In the genomic region with DNA sequence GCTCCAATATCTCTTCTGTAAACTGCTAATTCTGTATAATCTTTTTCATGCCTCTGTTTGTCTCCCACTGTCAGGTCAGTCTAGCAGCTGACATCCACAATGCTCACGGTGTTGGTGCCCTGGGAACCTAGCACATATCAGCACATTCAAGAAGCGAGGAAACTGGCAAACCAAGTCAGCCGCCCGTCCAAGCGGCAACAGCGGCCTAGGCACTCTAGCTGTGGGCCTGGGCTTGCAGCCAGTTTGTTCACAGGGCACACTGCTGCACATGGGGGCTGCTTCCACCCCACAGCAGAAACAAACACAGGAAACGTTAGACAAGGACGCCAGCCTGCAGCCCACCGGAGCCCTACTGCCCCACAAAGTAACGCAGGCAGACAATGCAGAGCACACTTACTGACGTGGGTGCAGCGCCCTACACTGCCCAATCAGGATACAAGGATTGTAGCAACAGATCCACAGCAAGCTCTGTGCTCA, we compare ENCODE assay signal across 9 mouse cellular contexts. TPM values are rescaled to one million over a fixed set of nuclear protein-coding genes. Genes with fewer than 3 reads are reported as not detected.
DNase-seq lines count a peak whose midpoint lies in the region; ATAC-seq and TF ChIP-seq lines count a peak whose summit lies in the region.
"Had no signal": no experiment of that assay in that cellular context is flagged by ENCODE, and none has a peak within 500 bp of the region (broad histone marks: within the 10 kb centered on the region; RNA-seq: fewer than 3 reads in every experiment).

No protein-coding gene starts in this region.

- WGBS in lung, embryonic 14.5 days: 52% methylated on average over 12 of the region's 12 CpGs
- 40% methylated on average over 12 of the region's 12 CpGs for WGBS in lung, adult 2 months

- DNase-seq in lung, embryonic 14.5 days: peak; percentile 58
- DNase-seq in lung, adult 2 months: no peak
- peak; percentile 46 for DNase-seq in kidney, adult 9 months
- no peak for DNase-seq in embryo, embryonic 11 days
- DNase-seq in left cerebral cortex, adult 8-10 months (ENCODE audit: low spot score in 2 of 2): no peak

- peak overlapping the region; percentile 46; the same call in 1 of the 2 replicates for H3K27ac ChIP-seq in lung, embryonic 14.5 days (ENCODE audit: low read depth)
- H3K27ac ChIP-seq: heart, adult 2 months had no signal

- H3K36me3 ChIP-seq in lung, embryonic 14.5 days (ENCODE audit: insufficient read depth): peaks cover 17% of the 10 kb centered on the region
- peaks cover 76% of the 10 kb centered on the region for H3K36me3 ChIP-seq in erythroblast, embryonic 14.5 days (ENCODE audit: control insufficient read depth)

- ATAC-seq in lung, embryonic 14.5 days (ENCODE audit: insufficient read depth): peak; percentile 65
- ATAC-seq in megakaryocyte-erythroid progenitor cell, adult 5-6 weeks (replicated peaks; ENCODE audit: low FRiP score, low TSS enrichment, poor library complexity, severe bottlenecking): peak; percentile 66

- H3K27me3 ChIP-seq in lung, embryonic 14.5 days (ENCODE audit: insufficient read depth, low read length): no peaks in the 10 kb centered on the region
- H3K27me3 ChIP-seq in erythroblast, embryonic 14.5 days (ENCODE audit: control insufficient read depth): no peaks in the 10 kb centered on the region

- peaks cover 5% of the 10 kb centered on the region; the same call in 1 of the 2 replicates for H3K4me1 ChIP-seq in lung, embryonic 14.5 days (ENCODE audit: insufficient read depth)
- peaks cover 11% of the 10 kb centered on the region for H3K4me1 ChIP-seq in lung, adult 2 months (ENCODE audit: control insufficient read depth, insufficient read depth, low read length)
- peaks cover 57% of the 10 kb centered on the region for H3K4me1 ChIP-seq in erythroblast, embryonic 14.5 days (ENCODE audit: control insufficient read depth)

- no peak for TF ChIP-seq CTCF in lung, embryonic 14.5 days (IDR thresholded peaks at IDR 0.05; ENCODE audit: low read depth)
- TF ChIP-seq CTCF in lung, adult 2 months (IDR thresholded peaks at IDR 0.05; ENCODE audit: insufficient read depth, low read length): no peak

- no peaks in the 10 kb centered on the region for H3K9me3 ChIP-seq in lung, embryonic 14.5 days (ENCODE audit: low read depth, low read length)
- no peaks in the 10 kb centered on the region for H3K9me3 ChIP-seq in erythroblast, embryonic 14.5 days (ENCODE audit: control insufficient read depth, low read length)

- no peak overlapping the region for H3K4me3 ChIP-seq in lung, embryonic 14.5 days (ENCODE audit: low read depth, low read length)
- no peak overlapping the region for H3K4me3 ChIP-seq in lung, adult 2 months (replicated peaks; ENCODE audit: extremely low read depth, low read depth, low read length)
- H3K4me3 ChIP-seq in erythroblast, embryonic 14.5 days (replicated peaks): peak overlapping the region; percentile 51
- H3K4me3 ChIP-seq: heart, adult 2 months; myocyte had no signal

- no peak for TF ChIP-seq POLR2A in lung, adult 2 months (IDR thresholded peaks at IDR 0.05; ENCODE audit: borderline replicate concordance, extremely low read depth, low read depth, low read length)

- H3K4me2 ChIP-seq in lung, embryonic 14.5 days: no peak overlapping the region

- no peak overlapping the region for H3K9ac ChIP-seq in lung, embryonic 14.5 days

RNA-seq across cellular contexts. Expression of gene Katnal1, which starts 31.1 kb away (rescaled TPM):
- 13.8 and 14.2 TPM in 2 replicates for polyA plus RNA-seq in lung, embryonic 14.5 days (2014; fragmentation: Nextera tagmentation; extraction: Ambion mirVana)
- 5.1 TPM in 2 replicates for polyA plus RNA-seq in lung, adult 2 months (2012; rRNA removed)
- polyA plus RNA-seq in erythroblast, embryonic 14.5 days (2012): 1.0 and 1.2 TPM in 2 replicates
- 13.0 and 19.0 TPM in 2 replicates for total RNA-seq in megakaryocyte-erythroid progenitor cell, adult 5-6 weeks (2014; fragmentation: Nextera tagmentation)
- total RNA-seq in megakaryocyte-erythroid progenitor cell, adult 5-6 weeks (2017): 11.2 and 23.9 TPM in 2 replicates
- total RNA-seq in left cerebral cortex, adult 8-10 months (2022): 10 to 100 TPM; 64.2 to 80.1 (median 70.7) TPM

Comparison
In these comparisons a context has a peak if more than half of its experiments do, and no peak if none do; other contexts are left out.
1. DNase-seq: peak in lung, embryonic 14.5 days (single experiment) and kidney, adult 9 months (single experiment); none in lung, adult 2 months (single experiment), embryo, embryonic 11 days (single experiment) and left cerebral cortex, adult 8-10 months (0 of 2).